Mouse (Mus musculus) liver, embryonic 12.5 days (tissue): ENCODE results near the gene Hdgfl2. TPM values are rescaled to one million over a fixed set of nuclear protein-coding genes. Genes with fewer than 3 reads are reported as not detected.

Experiments used
- ATAC-seq: fragments of 200-750 bp; cut with Nextera tagmentation; 2 replicates; pipeline ENCODE4 v1.8.0; 2017; ENCODE audit warnings: moderate number of reproducible peaks, mild to moderate bottlenecking, moderate library complexity
- H3K27ac ChIP-seq: fragments of 300-500 bp; sonication (generic); 2 replicates; pipeline ENCODE4 v1.5.1; 2016; ENCODE audit warnings: mild to moderate bottlenecking
- H3K27me3 ChIP-seq: fragments of 300-500 bp; sonication (generic); replicated peaks from 2 replicates; pipeline ENCODE4 v1.6.1; 2016; ENCODE audit warnings: mild to moderate bottlenecking, moderate library complexity
- H3K36me3 ChIP-seq: fragments of 300-500 bp; sonication (generic); 2 replicates; pipeline ENCODE4 v1.6.1; 2016; ENCODE audit warnings: mild to moderate bottlenecking, moderate library complexity
- H3K4me1 ChIP-seq: fragments of 300-500 bp; sonication (generic); 2 replicates; pipeline ENCODE4 v1.6.1; 2016
- H3K4me2 ChIP-seq: fragments of 300-500 bp; sonication (generic); 2 replicates; pipeline ENCODE4 v1.6.1; 2016; ENCODE audit warnings: mild to moderate bottlenecking, moderate library complexity
- H3K4me3 ChIP-seq: fragments of 300-500 bp; sonication (generic); 2 replicates; pipeline ENCODE4 v1.5.1; 2016; ENCODE audit warnings: mild to moderate bottlenecking, moderate library complexity
- H3K9ac ChIP-seq: fragments of 300-500 bp; sonication (generic); 2 replicates; pipeline ENCODE4 v1.6.1; 2016; ENCODE audit warnings: mild to moderate bottlenecking, moderate library complexity
- H3K9me3 ChIP-seq: fragments of 300-500 bp; sonication (generic); replicated peaks from 2 replicates; pipeline ENCODE4 v1.6.1; 2016; ENCODE audit warnings: mild to moderate bottlenecking, moderate library complexity
- WGBS: fragments of 180-500 bp; shearing (Covaris S2); methylation state at CpG from one replicate; pipeline ENCODE4 v1.1.7; 2016; ENCODE audit not compliant: insufficient replicate concordance; 5-methylcytosine and 5-hydroxymethylcytosine counted together
- polyA plus RNA-seq: library from polyadenylated mRNA; unstranded; fragments of >200 nt; fragmentation: Nextera tagmentation; extraction: Ambion mirVana; gene quantifications from 2 replicates; pipeline ENCODE4 v1.2.1, GENCODE M21; 2016

Gene Hdgfl2
- polyA plus RNA-seq, 1 experiment from 2014 or later: 89.4 TPM

DNA sequence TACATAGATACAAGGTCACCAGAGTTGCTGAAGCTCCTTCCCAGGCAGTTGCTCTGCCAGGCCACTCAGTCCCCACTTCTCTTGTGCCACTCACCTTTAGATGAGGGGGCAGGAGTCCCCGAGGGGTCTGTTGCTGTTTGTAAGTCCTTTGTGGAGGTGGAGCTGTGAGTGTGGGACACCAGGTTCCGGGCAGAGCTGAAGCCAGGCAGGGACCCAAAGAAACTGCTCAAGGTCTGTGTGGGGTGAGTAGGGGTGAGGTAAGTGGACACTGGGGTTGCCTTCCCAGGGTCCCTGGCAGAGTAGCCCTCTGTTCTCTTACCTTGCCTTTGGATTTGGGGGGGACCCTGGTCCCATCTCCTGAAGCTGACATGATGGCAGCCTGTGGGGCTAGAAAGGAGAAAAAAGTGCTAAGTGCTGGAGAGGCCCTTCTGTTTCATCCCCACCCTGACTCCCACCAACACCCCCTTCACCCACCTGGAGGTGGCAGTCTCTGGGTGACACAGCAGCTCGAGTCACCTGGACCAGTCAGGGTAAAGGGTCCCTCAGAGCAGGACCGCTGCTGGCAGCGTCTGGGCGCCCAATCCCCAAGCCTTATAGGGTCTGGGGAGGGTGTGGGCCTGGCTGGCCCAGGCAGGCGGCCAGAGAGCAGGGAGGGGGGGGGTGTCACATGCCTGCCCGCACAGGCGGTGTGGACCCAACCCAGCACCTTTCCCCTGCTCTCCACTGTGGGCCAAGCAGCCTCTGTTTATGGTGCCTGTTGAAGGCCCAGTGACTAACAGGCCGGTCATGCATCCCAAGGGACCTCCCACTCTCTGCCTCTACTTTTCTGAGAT is 30.0 kb downstream of the Hdgfl2 start, which contains the start of gene Plin4:
Plin4 (minus strand) TSS at position 585 of the 833 bp plus-strand sequence.
- no peak within 1 kb of the TSS for H3K4me3 ChIP-seq
- no peak within 1 kb of the TSS for H3K27ac ChIP-seq
- H3K4me1 ChIP-seq: no peaks in the 10 kb centered on the region
- ATAC-seq: no peak
- H3K4me2 ChIP-seq: no peak within 1 kb of the TSS
- H3K36me3 ChIP-seq: no peaks in the 10 kb centered on the region
- 0 out of 2 replicates have a peak, but pooled peaks cover under 1% of the 10 kb centered on the region for H3K27me3 ChIP-seq
- H3K9ac ChIP-seq: no peak within 1 kb of the TSS
- no peaks in the 10 kb centered on the region for H3K9me3 ChIP-seq
- 50% methylated on average over 10 of the region's 10 CpGs for WGBS

DNA sequence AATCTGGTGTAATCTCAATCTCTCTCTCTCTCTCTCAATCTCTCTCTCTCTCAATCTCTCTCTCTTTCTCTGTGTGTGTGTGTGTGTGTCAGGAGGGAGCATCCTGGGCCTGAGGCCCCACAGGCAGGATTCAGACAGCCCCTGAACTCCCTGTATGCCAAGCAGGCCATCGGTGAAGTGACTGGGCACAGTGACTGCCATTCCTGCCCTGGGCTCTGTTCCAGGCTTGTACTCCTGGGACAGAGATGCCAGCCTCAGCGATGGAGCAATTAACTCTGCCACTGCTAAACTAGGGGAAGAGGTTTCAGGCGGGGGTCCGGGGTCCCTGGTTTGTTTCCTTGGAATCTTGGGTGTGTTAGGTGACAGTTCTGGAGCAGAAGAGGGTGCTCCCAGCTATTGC is 31.1 kb downstream of the Hdgfl2 start:
- WGBS: 44% methylated on average over 4 of the region's 4 CpGs

DNA sequence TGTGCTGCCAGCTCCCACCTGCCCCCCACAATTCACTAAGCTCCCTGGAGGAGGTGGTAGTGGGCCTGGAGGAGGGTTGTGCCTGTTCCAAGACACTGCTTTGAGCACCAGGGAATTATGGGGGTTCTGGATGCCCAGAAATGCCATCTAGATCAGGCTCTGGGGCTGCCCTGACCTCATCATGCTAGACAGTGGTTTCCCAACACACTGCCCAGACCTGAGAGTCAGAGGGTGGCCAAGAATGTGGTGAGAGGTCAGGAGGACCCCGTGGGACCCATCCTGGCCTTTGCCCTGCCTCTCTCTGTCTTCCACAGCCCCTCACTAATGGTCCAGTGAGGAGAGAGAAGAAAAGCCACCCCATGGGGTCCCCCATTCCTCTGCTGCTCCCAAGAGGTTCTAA is 31.6 kb downstream of the Hdgfl2 start:
- 31% methylated on average over 1 of the region's 1 CpGs for WGBS
- Histone ChIP-seq H3K4me2 (no peak overlapping the region), H3K27ac (no peak overlapping the region), H3K4me3 (no peak overlapping the region), H3K4me1 (no peaks in the 10 kb centered on the region), H3K9ac (no peak overlapping the region), H3K9me3 (no peaks in the 10 kb centered on the region), H3K27me3 (peaks cover 16% of the 10 kb centered on the region), H3K36me3 (no peaks in the 10 kb centered on the region)
- no peak for ATAC-seq

More for the DNA sequence above, 31.1 kb downstream of the Hdgfl2 start:
- Histone ChIP-seq H3K4me3 (no peak overlapping the region), H3K27me3 (peaks cover 12% of the 10 kb centered on the region), H3K36me3 (no peaks in the 10 kb centered on the region), H3K4me2 (no peak overlapping the region), H3K9me3 (no peaks in the 10 kb centered on the region), H3K27ac (no peak overlapping the region), H3K9ac (no peak overlapping the region), H3K4me1 (no peaks in the 10 kb centered on the region)
- no peak for ATAC-seq

DNA sequence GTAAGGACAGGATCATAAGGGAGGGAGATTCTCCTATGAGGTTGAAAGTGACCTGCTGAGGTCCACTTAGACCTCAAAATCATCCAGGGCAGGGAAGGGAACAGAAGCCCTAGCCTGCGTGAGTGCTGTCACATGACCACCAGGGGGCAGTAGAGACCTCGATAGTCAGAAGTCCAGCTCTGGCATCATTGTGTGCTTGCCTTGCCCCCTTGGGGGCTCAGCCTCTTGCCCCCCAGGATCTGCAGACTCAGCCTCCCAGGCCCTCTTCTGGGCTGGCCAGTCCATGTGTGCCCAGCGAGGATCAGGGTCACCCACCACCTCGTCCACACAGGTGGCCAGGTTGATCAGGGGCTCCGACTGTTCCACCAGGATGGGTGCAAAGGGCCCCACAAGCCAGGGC is 32.4 kb downstream of the Hdgfl2 start:
- Histone ChIP-seq H3K9ac (no peak overlapping the region), H3K4me3 (no peak overlapping the region), H3K36me3 (no peaks in the 10 kb centered on the region), H3K4me1 (peaks cover 2% of the 10 kb centered on the region), H3K27me3 (peaks cover 25% of the 10 kb centered on the region), H3K4me2 (no peak overlapping the region), H3K27ac (no peak overlapping the region), H3K9me3 (no peaks in the 10 kb centered on the region)
- ATAC-seq: peak; percentile 27
- WGBS: 41% methylated on average over 5 of the region's 5 CpGs

DNA sequence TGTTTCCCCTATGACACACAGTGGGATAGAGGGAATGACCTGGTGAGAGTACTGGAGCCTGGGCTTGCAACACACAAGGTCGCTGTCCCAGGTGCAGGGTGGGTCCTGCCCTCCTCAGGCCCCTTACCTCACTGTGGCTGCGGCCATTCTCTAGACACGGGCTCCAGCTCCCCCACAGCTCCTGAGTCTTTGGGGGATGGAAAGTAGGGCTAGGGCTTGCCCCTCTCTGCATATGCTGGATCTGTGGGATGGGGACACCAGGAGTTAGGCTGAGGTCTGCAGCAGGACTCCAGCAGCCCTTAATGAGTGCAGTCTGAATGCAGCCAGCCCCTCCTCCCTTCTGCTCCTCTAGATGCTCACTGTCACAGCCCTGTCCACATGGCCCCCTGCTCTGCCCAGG is 33.3 kb downstream of the Hdgfl2 start:
- Histone ChIP-seq H3K36me3 (no peaks in the 10 kb centered on the region), H3K4me2 (no peak overlapping the region), H3K27me3 (peaks cover 33% of the 10 kb centered on the region), H3K9me3 (no peaks in the 10 kb centered on the region), H3K27ac (no peak overlapping the region), H3K9ac (no peak overlapping the region), H3K4me1 (peaks cover 10% of the 10 kb centered on the region), H3K4me3 (no peak overlapping the region)
- ATAC-seq: no peak
- WGBS: 52% methylated on average over 3 of the region's 3 CpGs

DNA sequence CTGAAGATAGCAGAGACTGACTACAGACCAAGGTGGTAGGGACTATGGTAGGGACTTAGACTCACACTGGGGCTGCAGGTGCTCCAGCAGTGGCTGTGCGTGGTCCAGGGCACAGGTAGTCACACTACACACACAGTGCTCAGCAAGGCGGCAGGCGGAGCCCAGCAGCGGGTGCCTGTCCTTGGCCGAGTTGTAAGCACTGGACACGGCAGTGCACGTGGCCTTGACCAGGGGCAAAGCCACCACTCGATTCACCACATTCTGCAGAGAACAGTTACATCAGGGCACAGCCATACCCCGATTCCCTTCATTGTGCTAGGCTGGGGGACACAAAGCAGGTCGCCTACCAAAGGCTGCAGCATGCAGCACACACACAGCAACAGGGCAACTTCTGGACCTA is 36.8 kb downstream of the Hdgfl2 start:
- Histone ChIP-seq H3K27me3 (peaks cover 66% of the 10 kb centered on the region), H3K4me2 (no peak overlapping the region), H3K36me3 (no peaks in the 10 kb centered on the region), H3K9ac (no peak overlapping the region), H3K9me3 (no peaks in the 10 kb centered on the region), H3K27ac (no peak overlapping the region), H3K4me3 (no peak overlapping the region), H3K4me1 (peaks cover 21% of the 10 kb centered on the region)
- WGBS: 58% methylated on average over 10 of the region's 10 CpGs
- ATAC-seq: no peak

DNA sequence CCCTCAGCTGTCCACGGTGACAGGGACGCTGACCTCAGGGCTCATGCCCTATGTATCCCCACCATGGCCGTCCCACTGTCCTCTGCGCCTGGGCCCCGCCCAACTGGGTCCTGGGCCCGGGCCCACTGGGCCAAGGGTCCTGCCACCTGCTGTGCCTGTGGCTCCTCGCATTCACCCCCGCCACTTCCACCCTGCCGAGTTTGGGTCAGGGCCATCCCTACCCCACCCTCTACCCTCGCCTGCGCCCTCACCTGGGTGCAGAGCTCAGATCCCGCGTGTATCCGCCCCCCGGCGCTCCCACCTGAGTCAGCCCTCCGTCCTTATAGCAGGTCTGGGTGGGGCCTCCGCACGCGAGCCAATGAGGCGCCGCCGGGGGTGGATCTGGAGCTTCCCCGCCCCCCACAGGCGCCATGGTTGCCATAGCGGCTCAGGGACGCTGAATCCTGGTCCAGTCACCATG is 37.8 kb downstream of the Hdgfl2 start, which contains the start of gene Plin5:
Plin5 (minus strand) TSS at position 346 of the 460 bp plus-strand sequence.
- H3K9ac ChIP-seq: peak within 1 kb of the TSS; percentile 36; the same call in 1 of the 2 replicates
- no peaks in the 10 kb centered on the region for H3K36me3 ChIP-seq
- 1% methylated on average over 27 of the region's 27 CpGs for WGBS

DNA sequence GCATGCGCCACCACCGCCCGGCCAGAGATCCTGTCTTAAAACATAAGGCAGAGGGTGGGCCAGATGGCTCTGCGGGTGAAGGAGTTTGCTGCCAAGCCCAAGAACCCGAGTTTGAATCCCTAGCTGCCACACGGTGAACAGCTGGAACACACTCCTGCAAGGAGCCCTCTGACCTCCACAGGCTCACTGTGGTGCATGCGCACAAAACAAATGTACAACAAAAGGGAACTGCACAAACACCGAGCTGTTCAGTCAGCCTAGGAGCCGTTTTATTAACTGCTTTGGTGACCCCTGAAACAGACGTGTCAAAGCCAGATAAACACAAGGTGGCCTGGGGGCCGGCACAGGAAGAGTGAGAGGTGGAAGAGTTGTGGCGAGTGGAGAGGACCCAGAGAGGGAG is 40.0 kb downstream of the Hdgfl2 start:
- Histone ChIP-seq H3K4me3 (no peak overlapping the region), H3K9ac (no peak overlapping the region), H3K27me3 (peaks cover 98% of the 10 kb centered on the region), H3K4me2 (peak overlapping the region; percentile 31), H3K36me3 (peaks cover 7% of the 10 kb centered on the region; the same call in 1 of the 2 replicates), H3K9me3 (peaks cover 7% of the 10 kb centered on the region), H3K4me1 (peaks cover 28% of the 10 kb centered on the region), H3K27ac (no peak overlapping the region)
- no peak for ATAC-seq
- WGBS: 34% methylated on average over 12 of the region's 12 CpGs

More for the DNA sequence above, 37.8 kb downstream of the Hdgfl2 start, which contains the start of gene Plin5:
- Histone ChIP-seq H3K27ac (no peak within 1 kb of the TSS), H3K9me3 (peaks cover under 1% of the 10 kb centered on the region; the same call in 1 of the 2 replicates), H3K27me3 (peaks cover 77% of the 10 kb centered on the region), H3K4me3 (peak within 1 kb of the TSS; percentile 41), H3K4me1 (peaks cover 21% of the 10 kb centered on the region), H3K4me2 (peak within 1 kb of the TSS; percentile 68)
- peak; percentile 47 for ATAC-seq

DNA sequence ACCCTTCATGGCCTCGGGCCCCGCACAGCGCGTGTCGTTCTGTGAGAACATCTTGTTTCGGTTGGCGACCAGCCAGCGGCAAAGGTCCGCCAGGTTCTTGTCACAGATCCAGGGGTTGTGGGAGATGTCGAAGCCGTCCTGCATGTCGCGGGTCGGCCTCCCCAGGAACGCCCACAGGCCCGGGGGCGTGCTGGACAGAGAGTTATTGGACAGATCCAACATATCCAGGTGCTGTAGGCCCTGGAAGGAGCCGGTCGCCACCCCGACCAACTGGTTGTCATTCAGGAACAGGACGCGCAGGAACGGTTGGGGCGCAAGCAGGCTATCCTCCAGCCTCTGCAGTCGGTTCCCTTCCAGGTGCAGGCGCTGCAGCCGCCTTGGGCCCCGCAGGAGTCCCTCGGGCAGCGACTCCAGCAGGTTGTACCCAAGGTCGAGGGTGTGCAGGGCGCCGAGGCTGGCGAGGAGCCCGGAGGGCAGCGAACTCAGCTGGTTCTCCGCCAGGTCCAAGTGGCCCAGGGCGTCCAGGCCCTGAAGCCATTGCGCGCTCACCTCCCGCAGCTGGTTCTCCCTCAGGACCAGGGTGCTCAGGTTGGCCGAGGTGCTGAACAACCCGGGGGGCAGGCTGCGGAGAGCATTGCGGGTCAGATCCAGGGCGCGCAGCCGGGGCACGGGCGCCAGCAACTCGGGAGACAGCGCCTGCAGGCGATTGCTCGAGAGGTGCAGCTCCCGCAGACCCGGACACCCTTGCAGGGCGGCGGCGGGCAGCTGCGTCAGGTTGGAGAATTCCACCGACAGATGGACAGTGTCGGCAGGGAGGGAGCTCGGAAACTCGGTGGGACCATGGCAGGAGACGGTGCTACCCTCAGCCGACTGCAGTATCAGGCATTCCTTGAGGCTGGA is 40.8 kb downstream of the Hdgfl2 start:
- Histone ChIP-seq H3K4me2 (peak overlapping the region; percentile 31), H3K9me3 (peaks cover 7% of the 10 kb centered on the region), H3K27me3 (peaks cover 93% of the 10 kb centered on the region), H3K4me3 (0 out of 2 replicates have a peak overlapping the region, but pooled peaks have one; percentile 10), H3K27ac (no peak overlapping the region), H3K4me1 (peaks cover 32% of the 10 kb centered on the region), H3K36me3 (peaks cover 7% of the 10 kb centered on the region; the same call in 1 of the 2 replicates), H3K9ac (no peak overlapping the region)
- WGBS: 6% methylated on average over 66 of the region's 66 CpGs
- ATAC-seq: no peak

DNA sequence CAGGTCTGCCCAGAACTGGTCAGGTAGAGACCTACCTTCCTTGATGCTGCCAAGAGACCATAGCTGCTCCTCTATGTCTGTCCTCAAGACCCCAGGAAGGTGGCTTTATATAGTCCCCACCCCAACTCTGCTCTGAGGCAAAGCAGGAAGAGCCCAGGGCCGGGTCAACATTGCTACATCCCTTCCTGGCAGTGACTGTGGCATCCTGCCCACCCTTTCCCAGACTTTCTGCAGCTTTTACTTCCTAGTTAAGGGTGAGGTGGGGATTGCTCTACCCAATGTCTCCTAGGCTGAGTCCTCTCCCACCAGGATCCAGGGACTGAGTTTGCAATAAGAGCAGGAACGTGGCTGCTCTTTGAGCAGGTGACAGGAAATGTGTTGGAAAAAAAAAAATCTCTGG is 42.4 kb downstream of the Hdgfl2 start, which contains the start of gene Lrg1:
Lrg1 (minus strand) TSS at position 176 of the 400 bp plus-strand sequence.
- peaks cover 31% of the 10 kb centered on the region for H3K4me1 ChIP-seq
- peaks cover 82% of the 10 kb centered on the region for H3K27me3 ChIP-seq
- peaks cover 7% of the 10 kb centered on the region; the same call in 1 of the 2 replicates for H3K36me3 ChIP-seq
- peaks cover 7% of the 10 kb centered on the region for H3K9me3 ChIP-seq
- ATAC-seq: no peak
- H3K4me2 ChIP-seq: no peak within 1 kb of the TSS
- 38% methylated on average over 2 of the region's 2 CpGs for WGBS
- H3K27ac ChIP-seq: no peak within 1 kb of the TSS
- H3K9ac ChIP-seq: no peak within 1 kb of the TSS
- no peak within 1 kb of the TSS for H3K4me3 ChIP-seq

DNA sequence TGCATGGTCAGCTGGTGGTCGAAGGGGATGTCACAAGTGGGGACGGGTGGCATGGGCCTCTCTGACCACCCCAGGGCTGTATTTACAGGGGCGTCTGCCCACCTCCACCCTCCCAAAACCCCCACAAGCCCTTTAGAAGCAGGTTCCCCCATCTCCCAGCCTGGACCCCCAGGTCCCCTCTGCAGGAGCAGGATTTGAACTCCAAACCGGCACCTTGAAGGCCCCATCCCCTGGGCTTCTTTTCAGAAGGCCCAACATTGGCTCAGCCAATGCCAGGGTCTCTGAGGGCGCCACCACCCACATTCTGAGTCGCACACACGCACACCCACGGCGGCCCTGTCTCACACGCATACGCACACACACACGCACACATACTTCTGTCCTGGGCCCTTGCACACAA is 43.7 kb downstream of the Hdgfl2 start:
- Histone ChIP-seq H3K9ac (no peak overlapping the region), H3K4me3 (no peak overlapping the region), H3K4me2 (no peak overlapping the region), H3K9me3 (peaks cover 7% of the 10 kb centered on the region), H3K27me3 (peaks cover 70% of the 10 kb centered on the region), H3K4me1 (peaks cover 22% of the 10 kb centered on the region), H3K27ac (no peak overlapping the region), H3K36me3 (peaks cover 7% of the 10 kb centered on the region; the same call in 1 of the 2 replicates)
- WGBS: 75% methylated on average over 12 of the region's 12 CpGs
- ATAC-seq: no peak
